Mouse (Mus musculus) MEL (cell line): ENCODE data around the gene Auts2. TPM values are rescaled to one million over a fixed set of nuclear protein-coding genes. Genes with fewer than 3 reads are reported as not detected.

Experiments used
- DNase-seq: peaks from one replicate; pipeline ENCODE4 v3.0.0; 2011; ENCODE audit warnings: low read depth, low spot score
- H3K27ac ChIP-seq: 2 replicates; pipeline ENCODE4 v1.5.1; 2012; ENCODE audit warnings: low read depth, mild to moderate bottlenecking, control low read depth, low read length, moderate library complexity; ENCODE audit not compliant: control insufficient read depth
- H3K27me3 ChIP-seq, 2 experiments: fragments of 150-350 bp in 1 of 2; sonication (generic) in 1 of 2; 2 replicates each; pipeline ENCODE4 v1.6.1; 2012; ENCODE audit warnings: low read length in 2 of 2, mild to moderate bottlenecking in 2 of 2, improper control_type of control experiment in 1 of 2, moderate library complexity in 1 of 2; ENCODE audit not compliant: insufficient read depth in 2 of 2, control insufficient read depth in 1 of 2
- H3K36me3 ChIP-seq, 2 experiments: 2 replicates each; pipeline ENCODE4 v1.6.1; 2012 to 2014; ENCODE audit warnings: low read length in 2 of 2, improper control_type of control experiment in 1 of 2, inconsistent platforms in 1 of 2, mild to moderate bottlenecking in 1 of 2; ENCODE audit not compliant: insufficient read depth in 2 of 2, control insufficient read depth in 1 of 2
- H3K4me1 ChIP-seq, 2 experiments: fragments of 150-350 bp in 1 of 2; sonication (generic) in 1 of 2; 2 replicates each; pipeline ENCODE4 v1.6.1; 2012; ENCODE audit warnings: low read length in 2 of 2, improper control_type of control experiment in 1 of 2, mild to moderate bottlenecking in 1 of 2; ENCODE audit not compliant: insufficient read depth in 2 of 2, control insufficient read depth in 1 of 2
- H3K4me3 ChIP-seq, 2 experiments: fragments of 150-350 bp in 1 of 2; sonication (generic) in 1 of 2; 2 replicates each; pipeline ENCODE4 v1.5.1; 2012; ENCODE audit warnings: low read depth in 2 of 2, low read length in 2 of 2, mild to moderate bottlenecking in 2 of 2, moderate library complexity in 2 of 2, control low read depth in 1 of 2, improper control_type of control experiment in 1 of 2; ENCODE audit not compliant: control insufficient read depth in 1 of 2, insufficient read depth in 1 of 2
- H3K79me2 ChIP-seq: 2 replicates; pipeline ENCODE4 v1.6.1; 2012; ENCODE audit warnings: mild to moderate bottlenecking, low read length, moderate library complexity; ENCODE audit not compliant: control insufficient read depth, poor library complexity, insufficient read depth
- H3K9ac ChIP-seq: 2 replicates; pipeline ENCODE4 v1.6.1; 2012; ENCODE audit warnings: low read depth, mild to moderate bottlenecking, control low read depth, low read length, moderate library complexity; ENCODE audit not compliant: control insufficient read depth, poor library complexity, severe bottlenecking
- H3K9me3 ChIP-seq: fragments of 150-350 bp; sonication (generic); replicated peaks from 2 replicates; pipeline ENCODE4 v1.6.1; 2012; ENCODE audit warnings: mild to moderate bottlenecking, low read length, improper control_type of control experiment, moderate library complexity; ENCODE audit not compliant: insufficient read depth
- CHD1 ChIP-seq: IDR thresholded peaks from 2 replicates; pipeline ENCODE4 v1.6.1; 2012; ENCODE audit warnings: low read depth, mild to moderate bottlenecking, inconsistent platforms, low read length, improper control_type of control experiment
- CHD2 ChIP-seq: IDR thresholded peaks from 2 replicates; pipeline ENCODE4 v1.6.1; 2011; ENCODE audit warnings: low read length, improper control_type of control experiment
- CTCF ChIP-seq, 3 experiments: IDR thresholded peaks in 2 of 3; conservative IDR thresholded peaks in 1 of 3; 2 replicates each; pipeline ENCODE4 v1.5.1; 2011 to 2012; ENCODE audit warnings: low read length in 3 of 3, low read depth in 2 of 3, mild to moderate bottlenecking in 2 of 3, improper control_type of control experiment in 1 of 3, inconsistent platforms in 1 of 3, mixed read lengths in 1 of 3, moderate library complexity in 1 of 3; ENCODE audit not compliant: control insufficient read depth in 1 of 3, insufficient read depth in 1 of 3, poor library complexity in 1 of 3, severe bottlenecking in 1 of 3
- E2F4 ChIP-seq: IDR thresholded peaks from 2 replicates; pipeline ENCODE4 v1.6.1; 2011; ENCODE audit warnings: low read depth, low read length, improper control_type of control experiment, borderline replicate concordance
- ELF1 ChIP-seq: IDR thresholded peaks from 2 replicates; pipeline ENCODE4 v1.6.1; 2014; ENCODE audit warnings: low read depth, mild to moderate bottlenecking, inconsistent platforms, low read length, improper control_type of control experiment, moderate library complexity
- EP300 ChIP-seq, 2 experiments: IDR thresholded peaks; 2 replicates each; pipeline ENCODE4 v1.6.1; 2011; ENCODE audit warnings: improper control_type of control experiment in 2 of 2, low read length in 2 of 2, low read depth in 1 of 2, mild to moderate bottlenecking in 1 of 2
- ETS1 ChIP-seq: IDR thresholded peaks from 2 replicates; pipeline ENCODE4 v1.6.1; 2012; ENCODE audit warnings: low read depth, mild to moderate bottlenecking, inconsistent platforms, low read length, improper control_type of control experiment, moderate library complexity
- HCFC1 ChIP-seq: IDR thresholded peaks from 2 replicates; pipeline ENCODE4 v1.6.1; 2012; ENCODE audit warnings: low read depth, mild to moderate bottlenecking, inconsistent platforms, low read length, improper control_type of control experiment, moderate library complexity
- JUND ChIP-seq: IDR thresholded peaks from 2 replicates; pipeline ENCODE4 v1.6.1; 2011; ENCODE audit warnings: low read depth, mild to moderate bottlenecking, improper control_type of control experiment, low read length
- KAT2A ChIP-seq: conservative IDR thresholded peaks from 2 replicates; pipeline ENCODE4 v1.6.1; 2012; ENCODE audit warnings: low read depth, low read length, improper control_type of control experiment, inconsistent platforms
- MAFK ChIP-seq: IDR thresholded peaks from 2 replicates; pipeline ENCODE4 v1.6.1; 2011; ENCODE audit warnings: low read depth, mild to moderate bottlenecking, low read length, improper control_type of control experiment, borderline replicate concordance
- MAX ChIP-seq: IDR thresholded peaks from 2 replicates; pipeline ENCODE4 v1.6.1; 2011; ENCODE audit warnings: low read length, improper control_type of control experiment
- MAZ ChIP-seq: IDR thresholded peaks from 2 replicates; pipeline ENCODE4 v1.6.1; 2012; ENCODE audit warnings: low read depth, mild to moderate bottlenecking, inconsistent platforms, low read length, improper control_type of control experiment
- MXI1 ChIP-seq: IDR thresholded peaks from 2 replicates; pipeline ENCODE4 v1.6.1; 2011; ENCODE audit warnings: mild to moderate bottlenecking, low read depth, low read length, improper control_type of control experiment
- MYC ChIP-seq: IDR thresholded peaks from 2 replicates; pipeline ENCODE4 v1.6.1; 2011; ENCODE audit warnings: low read depth, mild to moderate bottlenecking, low read length, improper control_type of control experiment, moderate library complexity
- NRF1 ChIP-seq: IDR thresholded peaks from 2 replicates; pipeline ENCODE4 v1.6.1; 2014; ENCODE audit warnings: low read depth, mild to moderate bottlenecking, inconsistent platforms, low read length, improper control_type of control experiment, moderate library complexity; ENCODE audit not compliant: poor library complexity, insufficient read depth, severe bottlenecking
- POLR2AphosphoS2 ChIP-seq: IDR thresholded peaks from 2 replicates; pipeline ENCODE4 v1.6.1; 2011; ENCODE audit warnings: low read length, improper control_type of control experiment
- POLR2AphosphoS5 ChIP-seq: IDR thresholded peaks from 2 replicates; pipeline ENCODE4 v1.6.1; 2012; ENCODE audit warnings: low read depth, borderline replicate concordance, mild to moderate bottlenecking, inconsistent platforms, low read length, moderate library complexity, mixed read lengths
- RCOR1 ChIP-seq: IDR thresholded peaks from 2 replicates; pipeline ENCODE4 v1.6.1; 2012; ENCODE audit warnings: low read depth, mild to moderate bottlenecking, inconsistent platforms, low read length, improper control_type of control experiment
- TCF12 ChIP-seq: IDR thresholded peaks from 2 replicates; pipeline ENCODE4 v1.6.1; 2014; ENCODE audit warnings: low read depth, mild to moderate bottlenecking, inconsistent platforms, low read length, improper control_type of control experiment, moderate library complexity
- UBTF ChIP-seq: IDR thresholded peaks from 2 replicates; pipeline ENCODE4 v1.6.1; 2012; ENCODE audit warnings: low read depth, mild to moderate bottlenecking, inconsistent platforms, low read length, improper control_type of control experiment, moderate library complexity, borderline replicate concordance; ENCODE audit not compliant: insufficient read depth
- USF1 ChIP-seq: IDR thresholded peaks from 2 replicates; pipeline ENCODE4 v1.6.1; 2014; ENCODE audit warnings: low read depth, mild to moderate bottlenecking, inconsistent platforms, low read length, improper control_type of control experiment, moderate library complexity
- USF2 ChIP-seq, 2 experiments: IDR thresholded peaks; 2 replicates each; pipeline ENCODE4 v1.6.1; 2011 to 2012; ENCODE audit warnings: improper control_type of control experiment in 2 of 2, low read length in 2 of 2, borderline replicate concordance in 1 of 2, inconsistent platforms in 1 of 2, low read depth in 1 of 2, mild to moderate bottlenecking in 1 of 2; ENCODE audit not compliant: insufficient read depth in 1 of 2
- ZKSCAN1 ChIP-seq: IDR thresholded peaks from 2 replicates; pipeline ENCODE4 v1.6.1; 2012; ENCODE audit warnings: low read depth, mild to moderate bottlenecking, inconsistent platforms, low read length, improper control_type of control experiment, moderate library complexity
- polyA plus RNA-seq, 2 experiments: library from polyadenylated mRNA; stranded (reverse) in 1 of 2; unstranded in 1 of 2; fragments of >175 nt in 1 of 2; fragments of >200 nt in 1 of 2; gene quantifications; 2 replicates each; pipeline versions ENCODE4 v1.2.1 to v1.2.4; 2012; ENCODE audit warnings: low replicate concordance in 2 of 2, low read depth in 1 of 2; ENCODE audit not compliant: insufficient read length in 2 of 2, insufficient read depth in 1 of 2, missing spikeins in 1 of 2
- total RNA-seq: library from RNA; depleted of rRNA; stranded (reverse); fragments of 300-350 nt; gene quantifications from 2 replicates; pipeline ENCODE4 v1.2.3, GENCODE M21; 2012

Auts2 gene
- total and polyA plus RNA-seq, 3 experiments = not detected

GRCm38 (mm10) chr5:131844519-131844800 lies 698.7 kb downstream of the Auts2 start:
- Histone ChIP-seq H3K27me3 (no peaks in the 10 kb centered on the region), H3K36me3 (no peaks in the 10 kb centered on the region), H3K9ac (no peak overlapping the region), H3K27ac (no peak overlapping the region), H3K79me2 (no peaks in the 10 kb centered on the region), H3K4me3 (no peak overlapping the region), H3K9me3 (no peaks in the 10 kb centered on the region), H3K4me1 (no peaks in the 10 kb centered on the region)
- no peak for DNase-seq
- TF ChIP-seq MAZ = no peak
- no peak for TF ChIP-seq ETS1
- TF ChIP-seq JUND = no peak
- no peak for TF ChIP-seq HCFC1
- no peak for TF ChIP-seq UBTF

GRCm38 (mm10) chr5:131843766-131844518 lies 699.2 kb downstream of the Auts2 start:
- H3K36me3 ChIP-seq = no peaks in the 10 kb centered on the region
- H3K27ac ChIP-seq = no peak overlapping the region
- no peaks in the 10 kb centered on the region for H3K79me2 ChIP-seq
- TF ChIP-seq TCF12 (no peak), POLR2AphosphoS2 (no peak), RCOR1 (no peak), USF2 (IDR thresholded peaks at IDR 0.05; ENCODE audit: borderline replicate concordance in 1 of 2, insufficient read depth in 1 of 2, low read depth in 1 of 2, low read length in 2 of 2) (no peak), KAT2A (no peak), EP300 (IDR thresholded peaks at IDR 0.05; ENCODE audit: low read depth in 1 of 2, low read length in 2 of 2) (no peak), CHD1 (no peak)
- H3K9ac ChIP-seq = no peak overlapping the region
- H3K4me1 ChIP-seq = no peaks in the 10 kb centered on the region
- no peaks in the 10 kb centered on the region for H3K27me3 ChIP-seq
- DNase-seq = no peak
- no peaks in the 10 kb centered on the region for H3K9me3 ChIP-seq
- H3K4me3 ChIP-seq = no peak overlapping the region

- Histone ChIP-seq H3K36me3 (no peaks in the 10 kb centered on the region), H3K79me2 (no peaks in the 10 kb centered on the region), H3K9ac (no peak overlapping the region), H3K27me3 (no peaks in the 10 kb centered on the region), H3K27ac (no peak overlapping the region), H3K9me3 (no peaks in the 10 kb centered on the region), H3K4me1 (no peaks in the 10 kb centered on the region), H3K4me3 (no peak overlapping the region)
- DNase-seq = no peak
- TF ChIP-seq POLR2AphosphoS5 (no peak), CTCF (IDR thresholded peaks at IDR 0.05 in 2 of 3, conservative IDR thresholded peaks at IDR 0.05 in 1 of 3; ENCODE audit: control insufficient read depth in 1 of 3, insufficient read depth in 1 of 3, low read depth in 2 of 3, low read length in 3 of 3, poor library complexity in 1 of 3, severe bottlenecking in 1 of 3) (no peak), USF1 (no peak), USF2 (IDR thresholded peaks at IDR 0.05; ENCODE audit: borderline replicate concordance in 1 of 2, insufficient read depth in 1 of 2, low read depth in 1 of 2, low read length in 2 of 2) (no peak), RCOR1 (no peak), ZKSCAN1 (no peak), E2F4 (no peak), ELF1 (no peak), MXI1 (no peak), MYC (no peak), MAFK (no peak), MAX (no peak), CHD2 (no peak), NRF1 (no peak)
Measured at GRCm38 (mm10) chr5:131839657-131840315, 703.4 kb downstream of the Auts2 start.
